Mouse (Mus musculus) E14TG2a.4 (cell line): Measurements from ENCODE around the gene Etv3.
A peak's percentile ranks its signal among the peaks of the same experiment; 100 is the strongest.

Experiments
- H3K27me3 ChIP-seq: 2 replicates; pipeline ENCODE4 v1.6.1; 2014; ENCODE audit warnings: low read length, control low read depth; ENCODE audit not compliant: insufficient read depth
- H3K36me3 ChIP-seq: 2 replicates; pipeline ENCODE4 v1.6.1; 2014; ENCODE audit warnings: low read length, control low read depth; ENCODE audit not compliant: insufficient read depth
- H3K4me1 ChIP-seq: replicated peaks from 2 replicates; pipeline ENCODE4 v1.6.1; 2014; ENCODE audit warnings: low read depth, low read length, control low read depth
- H3K4me3 ChIP-seq: replicated peaks from 2 replicates; pipeline ENCODE4 v1.5.1; 2014; ENCODE audit warnings: mild to moderate bottlenecking, low read length
- H3K9me3 ChIP-seq: 2 replicates; pipeline ENCODE4 v1.6.1; 2014; ENCODE audit warnings: low read length, control low read depth
- CTCF ChIP-seq: conservative IDR thresholded peaks from 2 replicates; pipeline ENCODE4 v1.5.1; 2014; ENCODE audit warnings: low read length
- NANOG ChIP-seq: IDR thresholded peaks from 2 replicates; pipeline ENCODE4 v1.6.1; 2014; ENCODE audit warnings: borderline replicate concordance, low read length, mixed read lengths
- POU5F1 ChIP-seq: IDR thresholded peaks from 2 replicates; pipeline ENCODE4 v1.6.1; 2014; ENCODE audit warnings: low read length, borderline replicate concordance

Gene Etv3

DNA sequence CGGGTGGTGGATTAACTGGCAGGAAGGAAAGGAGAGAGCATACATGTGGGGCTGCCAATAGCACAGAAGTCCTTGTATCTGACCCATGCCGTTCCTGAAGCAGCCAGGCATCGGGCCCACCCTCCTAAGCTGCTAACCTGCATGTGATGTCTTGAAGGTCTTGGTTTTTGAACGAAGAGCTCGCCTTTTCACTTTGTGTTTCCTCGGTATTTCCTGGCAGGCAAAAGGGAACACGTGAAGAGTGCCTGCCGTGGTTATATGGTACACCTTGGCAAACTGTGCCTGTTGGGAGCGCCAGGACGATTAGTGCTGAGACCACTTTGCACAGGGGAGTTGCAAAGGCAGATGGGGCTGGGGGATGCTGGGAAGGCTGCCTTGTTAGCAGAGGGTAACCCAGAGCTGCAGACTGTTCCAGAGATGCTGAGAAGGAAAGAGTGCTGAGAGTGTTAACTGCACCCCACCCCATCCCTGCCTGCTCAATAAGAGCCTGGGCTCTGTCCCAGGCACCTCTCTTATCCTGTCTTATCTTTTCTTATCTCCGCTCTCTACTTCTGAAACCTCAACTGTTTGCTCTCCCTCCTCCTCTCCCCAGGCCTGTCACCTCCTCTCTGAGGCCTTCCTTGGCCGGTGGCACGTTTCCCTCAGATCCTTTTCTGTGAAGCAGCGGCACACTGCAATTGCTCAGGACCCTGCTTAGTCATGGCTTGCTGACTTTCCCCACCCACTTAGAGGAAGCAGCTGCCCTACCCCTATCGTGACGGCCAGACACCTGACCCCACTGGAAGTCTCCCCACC, 13.0 kb upstream of the Etv3 start:
- H3K27me3 ChIP-seq, result peaks cover 24% of the 10 kb centered on the region; the same call in 1 of the 2 replicates
- no peaks in the 10 kb centered on the region for H3K36me3 ChIP-seq
- H3K9me3 ChIP-seq, result peaks cover 9% of the 10 kb centered on the region; the same call in 1 of the 2 replicates
- peak overlapping the region; percentile 60 for H3K4me3 ChIP-seq
- no peak for TF ChIP-seq POU5F1
- TF ChIP-seq CTCF, result no peak
- peaks cover 37% of the 10 kb centered on the region for H3K4me1 ChIP-seq

- TF ChIP-seq POU5F1, result no peak
- TF ChIP-seq CTCF, result no peak
- no peak for TF ChIP-seq NANOG
These were observed 9.6 kb upstream of the Etv3 start for GRCm38 (mm10) chr3:87515567-87516081.

GRCm38 (mm10) chr3:87518425-87518824, 6.8 kb upstream of the Etv3 start:
- 0 out of 2 replicates have a peak, but pooled peaks cover 5% of the 10 kb centered on the region for H3K4me1 ChIP-seq
- no peaks in the 10 kb centered on the region for H3K36me3 ChIP-seq
- TF ChIP-seq POU5F1 (no peak), NANOG (no peak), CTCF (no peak)

More at GRCm38 (mm10) chr3:87515567-87516081, 9.6 kb upstream of the Etv3 start:
- H3K4me1 ChIP-seq, result peaks cover 24% of the 10 kb centered on the region
- H3K36me3 ChIP-seq, result no peaks in the 10 kb centered on the region
- peaks cover 9% of the 10 kb centered on the region; the same call in 1 of the 2 replicates for H3K9me3 ChIP-seq
- H3K4me3 ChIP-seq, result no peak overlapping the region
- H3K27me3 ChIP-seq, result peaks cover 20% of the 10 kb centered on the region

DNA sequence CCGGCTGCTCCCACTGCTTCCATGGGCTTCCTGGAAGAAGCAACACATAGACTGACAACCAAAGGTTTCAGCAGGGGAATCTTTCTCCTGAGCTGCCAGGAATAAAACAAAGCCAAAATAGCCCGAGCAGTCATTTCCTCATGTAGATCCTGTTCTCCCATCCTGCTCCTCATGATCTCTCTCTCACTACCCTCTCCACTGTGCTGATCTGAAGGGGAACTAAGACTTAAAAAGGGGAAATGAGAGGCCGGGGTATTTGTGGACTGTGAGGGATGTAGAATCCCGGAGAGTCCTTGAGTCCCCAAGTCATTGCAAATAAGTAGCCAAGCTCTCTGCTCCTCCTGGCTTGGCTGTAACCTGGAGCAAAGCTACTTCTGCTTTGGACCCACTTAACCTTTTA, 4.1 kb upstream of the Etv3 start:
- TF ChIP-seq CTCF (no peak), NANOG (no peak), POU5F1 (no peak)
- H3K27me3 ChIP-seq, result peaks cover 44% of the 10 kb centered on the region

More at GRCm38 (mm10) chr3:87518425-87518824, 6.8 kb upstream of the Etv3 start:
- no peak overlapping the region for H3K4me3 ChIP-seq
- peaks cover 36% of the 10 kb centered on the region for H3K27me3 ChIP-seq
- H3K9me3 ChIP-seq, result peaks cover 9% of the 10 kb centered on the region; the same call in 1 of the 2 replicates

GRCm38 (mm10) chr3:87521833-87522232, 3.4 kb upstream of the Etv3 start:
- TF ChIP-seq POU5F1, result no peak
- no peak for TF ChIP-seq CTCF
- no peak for TF ChIP-seq NANOG
- Histone ChIP-seq H3K4me3 (no peak overlapping the region), H3K4me1 (peaks cover 18% of the 10 kb centered on the region), H3K36me3 (0 out of 2 replicates have a peak, but pooled peaks cover 2% of the 10 kb centered on the region), H3K27me3 (peaks cover 40% of the 10 kb centered on the region), H3K9me3 (no peaks in the 10 kb centered on the region)

More for the DNA sequence above, 4.1 kb upstream of the Etv3 start:
- peaks cover 11% of the 10 kb centered on the region for H3K4me1 ChIP-seq
- H3K9me3 ChIP-seq, result no peaks in the 10 kb centered on the region
- H3K36me3 ChIP-seq, result no peaks in the 10 kb centered on the region
- H3K4me3 ChIP-seq, result no peak overlapping the region

DNA sequence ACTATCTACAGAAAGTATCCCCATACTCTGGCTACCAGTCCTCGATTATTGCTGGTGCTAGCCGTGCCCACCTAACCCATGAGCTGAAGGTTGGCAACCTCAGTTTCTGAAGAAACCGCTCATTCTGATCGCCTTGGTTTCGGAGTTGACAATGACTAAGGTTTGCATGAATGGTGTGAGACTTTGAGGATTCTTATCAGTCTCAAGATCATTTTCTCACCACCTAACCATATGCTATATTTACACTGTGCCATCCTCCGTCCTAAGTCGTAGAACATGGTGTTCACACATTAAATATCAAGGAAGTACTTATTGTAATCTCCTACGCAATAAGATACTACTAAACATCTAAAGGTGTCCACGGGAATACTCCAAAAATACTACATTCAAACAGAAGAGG, 1.5 kb upstream of the Etv3 start:
- no peak for TF ChIP-seq NANOG
- TF ChIP-seq CTCF, result no peak
- TF ChIP-seq POU5F1, result no peak
- H3K36me3 ChIP-seq, result peaks cover 20% of the 10 kb centered on the region
- H3K4me3 ChIP-seq, result no peak overlapping the region
- peaks cover 33% of the 10 kb centered on the region for H3K27me3 ChIP-seq
- H3K4me1 ChIP-seq, result peaks cover 23% of the 10 kb centered on the region
- no peaks in the 10 kb centered on the region for H3K9me3 ChIP-seq

DNA sequence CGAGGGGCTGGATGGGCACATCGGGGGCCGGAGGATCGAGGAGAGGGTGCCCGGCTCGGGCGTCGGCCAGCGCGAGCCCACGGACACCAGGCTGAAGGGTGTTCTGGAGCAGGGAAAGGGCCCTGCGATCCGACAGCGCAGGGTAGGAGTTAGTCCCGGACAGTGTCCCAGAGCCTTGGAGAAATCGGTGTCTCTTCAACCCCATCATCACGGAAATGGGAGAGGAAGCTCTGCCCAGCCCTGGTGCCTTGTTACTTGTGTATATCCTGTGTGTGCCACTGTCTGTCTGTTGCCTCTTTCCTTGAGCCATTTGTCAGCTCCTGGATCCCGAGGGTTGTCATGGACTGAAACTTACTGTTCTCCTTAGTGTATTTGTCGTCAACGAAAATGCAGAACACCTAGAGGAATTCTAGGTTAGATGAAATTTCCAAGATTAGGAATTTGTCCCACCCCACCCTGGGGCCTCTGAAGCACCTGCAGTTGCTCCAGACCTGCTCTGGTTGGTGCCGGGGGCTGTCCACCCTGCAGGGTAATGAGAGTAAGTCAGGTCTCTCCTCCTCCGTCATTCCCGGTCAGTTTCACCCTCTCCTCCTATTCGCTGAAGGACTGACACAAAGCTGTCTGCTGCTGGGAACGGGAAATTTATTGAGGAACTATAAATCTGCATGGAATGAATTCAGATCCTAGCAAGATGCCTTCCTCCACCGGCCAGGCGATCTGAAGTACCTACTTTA, 797 bp downstream of the Etv3 start:
- Histone ChIP-seq H3K9me3 (no peaks in the 10 kb centered on the region), H3K27me3 (peaks cover 26% of the 10 kb centered on the region), H3K4me3 (peak overlapping the region; percentile 95), H3K4me1 (peaks cover 23% of the 10 kb centered on the region), H3K36me3 (peaks cover 43% of the 10 kb centered on the region)
- TF ChIP-seq CTCF (no peak), NANOG (no peak), POU5F1 (no peak)

GRCm38 (mm10) chr3:87527139-87527538, 1.9 kb downstream of the Etv3 start:
- Histone ChIP-seq H3K27me3 (peaks cover 19% of the 10 kb centered on the region), H3K4me1 (peaks cover 23% of the 10 kb centered on the region), H3K9me3 (no peaks in the 10 kb centered on the region), H3K36me3 (peaks cover 53% of the 10 kb centered on the region), H3K4me3 (no peak overlapping the region)
- no peak for TF ChIP-seq POU5F1
- TF ChIP-seq NANOG, result no peak
- no peak for TF ChIP-seq CTCF

DNA sequence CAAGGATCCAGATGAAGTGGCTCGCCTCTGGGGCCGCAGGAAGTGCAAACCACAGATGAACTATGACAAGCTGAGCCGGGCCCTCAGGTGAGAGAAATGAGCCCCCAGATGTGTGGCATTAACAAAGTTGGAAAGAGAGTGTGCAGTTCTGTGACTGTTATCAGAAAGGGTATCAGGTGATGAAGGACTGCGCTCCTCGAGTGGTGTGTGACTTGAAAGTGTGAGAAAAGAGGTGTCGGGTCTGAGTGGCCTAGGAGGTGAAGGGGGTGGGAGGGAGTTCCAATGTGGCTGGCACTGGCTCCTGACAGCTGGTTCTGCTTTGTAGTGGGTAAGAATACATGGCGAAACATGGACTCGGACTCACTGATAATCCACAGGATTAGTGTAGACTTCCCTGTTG, 2.8 kb downstream of the Etv3 start:
- Histone ChIP-seq H3K9me3 (no peaks in the 10 kb centered on the region), H3K36me3 (peaks cover 62% of the 10 kb centered on the region), H3K4me3 (no peak overlapping the region), H3K27me3 (peaks cover 15% of the 10 kb centered on the region), H3K4me1 (peaks cover 23% of the 10 kb centered on the region)
- no peak for TF ChIP-seq POU5F1
